Comparison of ENCODE assay signal across 8 mouse cellular contexts in the genomic region with DNA sequence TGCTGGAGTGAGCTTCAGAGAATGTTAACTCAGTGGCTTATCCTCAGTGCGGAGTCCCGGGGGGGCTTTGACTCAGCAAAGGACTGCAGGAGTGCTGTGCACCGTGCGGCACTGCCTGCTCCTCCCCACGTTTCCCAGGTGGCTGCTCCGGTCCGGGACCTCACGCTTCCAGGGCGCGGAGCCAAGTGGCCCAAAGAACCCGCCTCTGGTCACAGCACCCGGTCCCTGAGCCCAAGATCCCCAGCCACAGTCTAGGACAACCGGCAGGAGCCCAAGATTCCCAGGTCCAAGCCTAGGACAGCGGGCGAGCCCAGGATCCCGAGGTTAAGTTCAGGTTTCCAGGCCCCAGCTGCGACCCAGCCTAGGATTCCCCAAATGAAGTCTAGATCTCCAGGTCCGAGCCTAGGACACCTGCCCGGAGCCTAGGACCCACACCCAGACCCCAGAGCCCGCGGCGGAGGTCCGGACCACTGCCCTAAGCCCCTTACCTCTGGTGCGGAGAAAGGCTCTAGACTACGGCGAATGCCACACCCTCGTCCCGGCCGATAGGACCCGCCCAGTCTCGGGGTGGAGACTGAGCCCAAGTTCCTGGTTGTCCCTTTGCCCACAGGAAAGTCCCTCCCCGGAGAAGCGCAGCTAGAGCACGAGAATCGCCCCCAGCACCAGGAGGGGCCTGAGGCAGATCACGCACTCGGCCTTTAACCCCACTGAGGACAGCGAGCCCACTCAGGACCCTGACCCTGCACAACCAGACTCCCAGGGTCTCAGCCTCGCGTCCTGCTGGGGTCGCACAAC. TPM values are rescaled to one million over a fixed set of nuclear protein-coding genes. Genes with fewer than 3 reads are reported as not detected.
A peak's percentile ranks its signal among the peaks of the same experiment; 100 is the strongest.
DNase-seq lines count a peak whose midpoint lies in the region; ATAC-seq and TF ChIP-seq lines count a peak whose summit lies in the region.

Gene Anxa4 (minus strand): TSS at position 564 of the 795 bp plus-strand sequence.

- ATAC-seq in forebrain, embryonic 13.5 days = peak; percentile 51; the same call in 1 of the 2 replicates
- ATAC-seq in limb, embryonic 11.5 days (ENCODE audit: insufficient number of reproducible peaks, low FRiP score, low TSS enrichment, low read depth) = peak; percentile 73
- ATAC-seq in midbrain, embryonic 12.5 days (ENCODE audit: low FRiP score, low read depth) = 0 out of 2 replicates have a peak, but pooled peaks have one; percentile 41

- H3K9ac ChIP-seq in forebrain, embryonic 13.5 days = peak within 1 kb of the TSS; percentile 59
- peak within 1 kb of the TSS; percentile 62 for H3K9ac ChIP-seq in limb, embryonic 11.5 days (ENCODE audit: low read length)
- H3K9ac ChIP-seq in midbrain, embryonic 12.5 days (replicated peaks) = peak within 1 kb of the TSS; percentile 48

- peaks cover 30% of the 10 kb centered on the region for H3K4me1 ChIP-seq in E14TG2a.4 (replicated peaks; ENCODE audit: low read depth, low read length)
- H3K4me1 ChIP-seq in forebrain, embryonic 13.5 days = peaks cover 16% of the 10 kb centered on the region
- peaks cover 4% of the 10 kb centered on the region; the same call in 1 of the 2 replicates for H3K4me1 ChIP-seq in limb, embryonic 11.5 days (ENCODE audit: control insufficient read depth, insufficient read depth, low read length)
- peaks cover 10% of the 10 kb centered on the region for H3K4me1 ChIP-seq in midbrain, embryonic 12.5 days

- H3K4me2 ChIP-seq in forebrain, embryonic 13.5 days = peak within 1 kb of the TSS; percentile 80
- H3K4me2 ChIP-seq in limb, embryonic 11.5 days (ENCODE audit: low read depth, severe bottlenecking) = peak within 1 kb of the TSS; percentile 97
- H3K4me2 ChIP-seq in midbrain, embryonic 12.5 days (replicated peaks) = peak within 1 kb of the TSS; percentile 87

- H3K36me3 ChIP-seq in E14TG2a.4 (ENCODE audit: insufficient read depth, low read length) = no peaks in the 10 kb centered on the region
- no peaks in the 10 kb centered on the region for H3K36me3 ChIP-seq in forebrain, embryonic 13.5 days (ENCODE audit: poor library complexity, severe bottlenecking)
- H3K36me3 ChIP-seq in limb, embryonic 11.5 days (ENCODE audit: control insufficient read depth, insufficient read depth, low read length) = no peaks in the 10 kb centered on the region
- no peaks in the 10 kb centered on the region for H3K36me3 ChIP-seq in midbrain, embryonic 12.5 days

- H3K27ac ChIP-seq in forebrain, embryonic 13.5 days = no peak within 1 kb of the TSS
- no peak within 1 kb of the TSS for H3K27ac ChIP-seq in limb, embryonic 11.5 days (replicated peaks; ENCODE audit: low read depth, low read length)
- no peak within 1 kb of the TSS for H3K27ac ChIP-seq in midbrain, embryonic 12.5 days (replicated peaks)

- no peak for TF ChIP-seq CTCF in E14TG2a.4 (conservative IDR thresholded peaks at IDR 0.05; ENCODE audit: low read length)

- H3K4me3 ChIP-seq in E14TG2a.4 (replicated peaks; ENCODE audit: low read length) = peak within 1 kb of the TSS; percentile 88
- H3K4me3 ChIP-seq in forebrain, embryonic 13.5 days = peak within 1 kb of the TSS; percentile 47
- H3K4me3 ChIP-seq in limb, embryonic 11.5 days (ENCODE audit: low read depth, low read length) = peak within 1 kb of the TSS; percentile 57
- H3K4me3 ChIP-seq in midbrain, embryonic 12.5 days = peak within 1 kb of the TSS; percentile 49

- no peaks in the 10 kb centered on the region for H3K9me3 ChIP-seq in E14TG2a.4 (ENCODE audit: low read length)
- no peaks in the 10 kb centered on the region for H3K9me3 ChIP-seq in forebrain, embryonic 13.5 days (replicated peaks)
- H3K9me3 ChIP-seq in limb, embryonic 11.5 days (ENCODE audit: control insufficient read depth, low read length) = no peaks in the 10 kb centered on the region
- no peaks in the 10 kb centered on the region for H3K9me3 ChIP-seq in midbrain, embryonic 12.5 days

- under 1% methylated on average over 37 of the region's 41 CpGs for WGBS in forebrain, embryonic 13.5 days
- WGBS in limb, embryonic 11.5 days = under 1% methylated on average over 41 of the region's 41 CpGs
- WGBS in midbrain, embryonic 12.5 days = under 1% methylated on average over 41 of the region's 41 CpGs

- DNase-seq in adrenal gland, postnatal 25 days = peak; percentile 86
- DNase-seq in heart, postnatal 4 days = peak; percentile 80
- DNase-seq in limb, embryonic 11.5 days (ENCODE audit: low spot score) = peak; percentile 78
- DNase-seq in spleen, postnatal 4 days (ENCODE audit: low spot score in 2 of 2) = peak; percentile 50 to 77
- DNase-seq in right cerebral cortex, postnatal 36 days (ENCODE audit: low spot score in 2 of 2) = no peak

- peaks cover 47% of the 10 kb centered on the region for H3K27me3 ChIP-seq in E14TG2a.4 (ENCODE audit: insufficient read depth, low read length)
- peaks cover 39% of the 10 kb centered on the region for H3K27me3 ChIP-seq in forebrain, embryonic 13.5 days
- peaks cover 16% of the 10 kb centered on the region; the same call in 1 of the 2 replicates for H3K27me3 ChIP-seq in limb, embryonic 11.5 days (ENCODE audit: control insufficient read depth, insufficient read depth, low read length)
- H3K27me3 ChIP-seq in midbrain, embryonic 12.5 days = peaks cover 59% of the 10 kb centered on the region

RNA-seq across cellular contexts. Expression of gene Anxa4, which starts in this region (rescaled TPM):
- total RNA-seq in adrenal gland, postnatal 25 days (2021) = 56.7 and 68.9 TPM in 2 replicates
- 2.9 and 3.2 TPM in 2 replicates for polyA plus RNA-seq in forebrain, embryonic 13.5 days (2015; fragmentation: Nextera tagmentation; extraction: Ambion mirVana)
- total RNA-seq in heart, postnatal 4 days (2021) = 10 to 100 TPM; 36.4 to 36.5 TPM
- polyA plus RNA-seq in limb, embryonic 11.5 days (2014; fragmentation: Nextera tagmentation; extraction: Ambion mirVana) = 10.0 and 12.1 TPM in 2 replicates
- 6.1 and 6.2 TPM in 2 replicates for polyA plus RNA-seq in midbrain, embryonic 12.5 days (2016; fragmentation: Nextera tagmentation; extraction: Ambion mirVana)

Comparison
In these comparisons a context has a peak if more than half of its experiments do, and no peak if none do; other contexts are left out.
1. DNase-seq: peak in adrenal gland, postnatal 25 days (single experiment), heart, postnatal 4 days (single experiment), limb, embryonic 11.5 days (single experiment) and spleen, postnatal 4 days (2 of 2); none in right cerebral cortex, postnatal 36 days (0 of 2).
2. Peak in every context shown above with its lines, with median percentiles within 50 percentile points of each other: H3K4me3 ChIP-seq, ATAC-seq, H3K4me2 ChIP-seq and H3K9ac ChIP-seq.